Mouse (Mus musculus) heart, embryonic 14.5 days (tissue): ENCODE measurements around the gene Olfr623. TPM values are rescaled to one million over a fixed set of nuclear protein-coding genes. Genes with fewer than 3 reads are reported as not detected.

ENCODE experiments used
- ATAC-seq: fragments of 200-750 bp; cut with Nextera tagmentation; 2 replicates; pipeline ENCODE4 v1.8.0; 2017; ENCODE audit warnings: low read depth, moderate TSS enrichment; ENCODE audit not compliant: insufficient number of reproducible peaks, insufficient read depth, low FRiP score
- H3K27ac ChIP-seq, 2 experiments: fragments of 200-500 bp in 1 of 2; fragments of 300-500 bp in 1 of 2; sonication (generic) in 1 of 2; replicated peaks in 1 of 2; 2 replicates each; pipeline ENCODE4 v1.5.1; 2012 to 2014; ENCODE audit warnings: low read depth in 2 of 2, low read length in 2 of 2, control low read depth in 1 of 2, mild to moderate bottlenecking in 1 of 2, mixed read lengths in 1 of 2; ENCODE audit not compliant: control insufficient read depth in 1 of 2, insufficient read depth in 1 of 2
- H3K27me3 ChIP-seq: fragments of 300-500 bp; sonication (generic); 2 replicates; pipeline ENCODE4 v1.6.1; 2014; ENCODE audit warnings: mild to moderate bottlenecking, low read length, control low read depth; ENCODE audit not compliant: control insufficient read depth, insufficient read depth
- H3K36me3 ChIP-seq: fragments of 300-500 bp; sonication (generic); 2 replicates; pipeline ENCODE4 v1.6.1; 2014; ENCODE audit warnings: mild to moderate bottlenecking, control low read depth, low read length, mixed read lengths; ENCODE audit not compliant: control insufficient read depth, insufficient read depth
- H3K4me1 ChIP-seq, 2 experiments: fragments of 200-500 bp in 1 of 2; fragments of 300-500 bp in 1 of 2; sonication (generic) in 1 of 2; 2 replicates each; pipeline ENCODE4 v1.6.1; 2012 to 2014; ENCODE audit warnings: low read length in 2 of 2, control low read depth in 1 of 2, mixed read lengths in 1 of 2; ENCODE audit not compliant: control insufficient read depth in 2 of 2, insufficient read depth in 2 of 2
- H3K4me2 ChIP-seq: fragments of 300-500 bp; sonication (generic); 2 replicates; pipeline ENCODE4 v1.6.1; 2014; ENCODE audit warnings: mild to moderate bottlenecking, low read length
- H3K4me3 ChIP-seq, 2 experiments: fragments of 200-500 bp in 1 of 2; fragments of 300-500 bp in 1 of 2; sonication (generic) in 1 of 2; 2 replicates each; pipeline ENCODE4 v1.5.1; 2012 to 2014; ENCODE audit warnings: low read length in 2 of 2, mild to moderate bottlenecking in 2 of 2, control low read depth in 1 of 2, low read depth in 1 of 2, moderate library complexity in 1 of 2; ENCODE audit not compliant: control insufficient read depth in 1 of 2, insufficient read depth in 1 of 2
- H3K9ac ChIP-seq: fragments of 300-500 bp; sonication (generic); 2 replicates; pipeline ENCODE4 v1.6.1; 2014; ENCODE audit warnings: mild to moderate bottlenecking, low read length
- H3K9me3 ChIP-seq: fragments of 300-500 bp; sonication (generic); 2 replicates; pipeline ENCODE4 v1.6.1; 2016; ENCODE audit warnings: low read length, control low read depth; ENCODE audit not compliant: control insufficient read depth
- WGBS: fragments of 180-500 bp; shearing (Covaris S2); extraction: QIAGEN DNeasy Blood & Tissue Kit; methylation state at CpG from one replicate; pipeline ENCODE4 v1.1.7; 2014; 5-methylcytosine and 5-hydroxymethylcytosine counted together
- polyA plus RNA-seq: library from polyadenylated mRNA; unstranded; fragments of >200 nt; fragmentation: Nextera tagmentation; extraction: Ambion mirVana; gene quantifications from 2 replicates; pipeline ENCODE4 v1.2.1, GENCODE M21; 2014

Gene Olfr623
- polyA plus RNA-seq, 1 experiment from 2014 or later, result not detected

GRCm38 (mm10) chr7:103612434-103612833 is 51.1 kb downstream of the Olfr623 start, which contains the start of gene Olfr620:
Gene Olfr620, minus strand, starts transcription at chr7:103612534.
- Histone ChIP-seq H3K27ac (no peak within 1 kb of the TSS), H3K27me3 (no peaks in the 10 kb centered on the region), H3K9ac (no peak within 1 kb of the TSS), H3K36me3 (no peaks in the 10 kb centered on the region), H3K9me3 (no peaks in the 10 kb centered on the region), H3K4me2 (no peak within 1 kb of the TSS), H3K4me1 (no peaks in the 10 kb centered on the region), H3K4me3 (no peak within 1 kb of the TSS)
- ATAC-seq, result no peak
- WGBS, result 69% methylated on average over 2 of the region's 2 CpGs

Other genes with a start within 250 kb of the Olfr623 start
- not detected in 2 replicates for gene Usp17lc, start 248.6 kb downstream of the Olfr623 start, polyA plus RNA-seq
- not detected in 2 replicates for gene Olfr605, start 218.3 kb downstream of the Olfr623 start, polyA plus RNA-seq
- not detected in 2 replicates for gene Olfr606, start 214.7 kb downstream of the Olfr623 start, polyA plus RNA-seq
- gene Olfr607, start 199.5 kb downstream of the Olfr623 start, polyA plus RNA-seq, result 0.30 and 0.38 TPM in 2 replicates
- gene Olfr608, start 193.8 kb downstream of the Olfr623 start, polyA plus RNA-seq, result 0.40 and 0.62 TPM in 2 replicates
- not detected in 2 replicates for gene Olfr609, start 165.6 kb downstream of the Olfr623 start, polyA plus RNA-seq
- not detected in 2 replicates for gene Olfr610, start 151.6 kb downstream of the Olfr623 start, polyA plus RNA-seq
- not detected in 2 replicates for gene Olfr611, start 142.9 kb downstream of the Olfr623 start, polyA plus RNA-seq
- not detected in 2 replicates for gene Olfr612, start 121.0 kb downstream of the Olfr623 start, polyA plus RNA-seq
- gene Olfr613, start 115.6 kb downstream of the Olfr623 start, polyA plus RNA-seq, result not detected in 2 replicates
- gene Olfr615, start 107.6 kb downstream of the Olfr623 start, polyA plus RNA-seq, result not detected in 2 replicates
- not detected in 2 replicates for gene Olfr616, start 94.6 kb downstream of the Olfr623 start, polyA plus RNA-seq
- gene Olfr617, start 90.6 kb downstream of the Olfr623 start, polyA plus RNA-seq, result not detected in 2 replicates
- gene Olfr618, start 73.6 kb downstream of the Olfr623 start, polyA plus RNA-seq, result not detected in 2 replicates
- gene Olfr619, start 63.1 kb downstream of the Olfr623 start, polyA plus RNA-seq, result not detected in 2 replicates
- gene Olfr620, start 51.2 kb downstream of the Olfr623 start, polyA plus RNA-seq, result not detected in 2 replicates
- gene Olfr622, start 21.0 kb downstream of the Olfr623 start, polyA plus RNA-seq, result not detected in 2 replicates
- 0.04 and 0.08 TPM in 2 replicates for gene Olfr624, start 7.5 kb upstream of the Olfr623 start, polyA plus RNA-seq
- gene Olfr625-ps1, start 19.0 kb upstream of the Olfr623 start, polyA plus RNA-seq, result not detected in 2 replicates
- not detected in 2 replicates for gene Olfr243, start 51.0 kb upstream of the Olfr623 start, polyA plus RNA-seq
- not detected in 2 replicates for gene Olfr628, start 66.7 kb upstream of the Olfr623 start, polyA plus RNA-seq
- not detected in 2 replicates for gene Olfr629, start 81.2 kb upstream of the Olfr623 start, polyA plus RNA-seq
- not detected in 2 replicates for gene Olfr630, start 93.6 kb upstream of the Olfr623 start, polyA plus RNA-seq
- not detected in 2 replicates for gene Olfr69, start 107.9 kb upstream of the Olfr623 start, polyA plus RNA-seq
- gene Olfr68, start 116.0 kb upstream of the Olfr623 start, polyA plus RNA-seq, result not detected in 2 replicates
- not detected in 2 replicates for gene Olfr67, start 128.1 kb upstream of the Olfr623 start, polyA plus RNA-seq
- gene Hbb-bt, start 150.3 kb upstream of the Olfr623 start, polyA plus RNA-seq, result 4,945 and 8,964 TPM in 2 replicates
- gene Hbb-bs, start 164.4 kb upstream of the Olfr623 start, polyA plus RNA-seq, result 11,662 and 20,684 TPM in 2 replicates
- gene Hbb-bh2, start 176.8 kb upstream of the Olfr623 start, polyA plus RNA-seq, result not detected in 2 replicates
- 15.5 and 17.8 TPM in 2 replicates for gene Hbb-bh1, start 179.5 kb upstream of the Olfr623 start, polyA plus RNA-seq
- gene Hbb-y, start 189.5 kb upstream of the Olfr623 start, polyA plus RNA-seq, result 2,227 and 2,640 TPM in 2 replicates
- gene Olfr66, start 222.6 kb upstream of the Olfr623 start, polyA plus RNA-seq, result not detected in 2 replicates
- gene Olfr64, start 230.8 kb upstream of the Olfr623 start, polyA plus RNA-seq, result not detected in 2 replicates
- gene Olfr65, start 239.8 kb upstream of the Olfr623 start, polyA plus RNA-seq, result not detected in 2 replicates